Mouse (Mus musculus): ENCODE results near the gene Fap. TPM values are rescaled to one million over a fixed set of nuclear protein-coding genes. Genes with fewer than 3 reads are reported as not detected.

The Fap gene
- polyA plus RNA-seq (2016; fragmentation: Nextera tagmentation; extraction: Ambion mirVana) = 3.0 and 7.6 TPM in 2 replicates

GRCm38 (mm10) chr2:62573753-62574159 lies at the start of gene Fap:
Gene Fap, minus strand, starts transcription at chr2:62574075.
- Histone ChIP-seq H3K4me3 (peak within 1 kb of the TSS; percentile 43), H3K36me3 (replicated peaks) (no peaks in the 10 kb centered on the region), H3K9me3 (no peaks in the 10 kb centered on the region), H3K4me1 (peaks cover 22% of the 10 kb centered on the region), H3K27ac (replicated peaks) (peak within 1 kb of the TSS; percentile 80), H3K27me3 (replicated peaks; ENCODE audit: low read depth, poor library complexity, severe bottlenecking) (no peaks in the 10 kb centered on the region)
- WGBS = 50% methylated on average over 12 of the region's 12 CpGs
- DNase-seq (ENCODE audit: low spot score) = peak; percentile 58

- peaks cover 9% of the 10 kb centered on the region for H3K4me1 ChIP-seq
- H3K4me3 ChIP-seq = no peak overlapping the region
- no peak overlapping the region for H3K27ac ChIP-seq (replicated peaks)
- no peaks in the 10 kb centered on the region for H3K9me3 ChIP-seq
- H3K36me3 ChIP-seq (replicated peaks) = no peaks in the 10 kb centered on the region
- no peak for DNase-seq (ENCODE audit: low spot score)
- 81% methylated on average over 8 of the region's 8 CpGs for WGBS
- H3K27me3 ChIP-seq (replicated peaks; ENCODE audit: low read depth, poor library complexity, severe bottlenecking) = no peaks in the 10 kb centered on the region
These were observed 49.2 kb upstream of the Fap start for GRCm38 (mm10) chr2:62623024-62623441.

- H3K36me3 ChIP-seq (replicated peaks) = no peaks in the 10 kb centered on the region
- DNase-seq (ENCODE audit: low spot score) = no peak
- H3K27me3 ChIP-seq (replicated peaks; ENCODE audit: low read depth, poor library complexity, severe bottlenecking) = no peaks in the 10 kb centered on the region
- H3K9me3 ChIP-seq = no peaks in the 10 kb centered on the region
- peaks cover 9% of the 10 kb centered on the region for H3K4me1 ChIP-seq
- H3K4me3 ChIP-seq = no peak overlapping the region
- H3K27ac ChIP-seq (replicated peaks) = no peak overlapping the region
- WGBS = 67% methylated on average over 2 of the region's 2 CpGs
These were observed 45.8 kb upstream of the Fap start for GRCm38 (mm10) chr2:62619679-62620078.

GRCm38 (mm10) chr2:62618934-62619341 lies 45.1 kb upstream of the Fap start:
- 85% methylated on average over 7 of the region's 7 CpGs for WGBS
- no peaks in the 10 kb centered on the region for H3K36me3 ChIP-seq (replicated peaks)
- H3K4me3 ChIP-seq = no peak overlapping the region
- no peaks in the 10 kb centered on the region for H3K9me3 ChIP-seq
- DNase-seq (ENCODE audit: low spot score) = no peak
- H3K27me3 ChIP-seq (replicated peaks; ENCODE audit: low read depth, poor library complexity, severe bottlenecking) = no peaks in the 10 kb centered on the region
- peaks cover 7% of the 10 kb centered on the region for H3K4me1 ChIP-seq
- H3K27ac ChIP-seq (replicated peaks) = no peak overlapping the region

- H3K9me3 ChIP-seq = no peaks in the 10 kb centered on the region
- no peaks in the 10 kb centered on the region for H3K36me3 ChIP-seq (replicated peaks)
- no peak overlapping the region for H3K4me3 ChIP-seq
- no peak for DNase-seq (ENCODE audit: low spot score)
- no peaks in the 10 kb centered on the region for H3K4me1 ChIP-seq
- H3K27ac ChIP-seq (replicated peaks) = no peak overlapping the region
- H3K27me3 ChIP-seq (replicated peaks; ENCODE audit: low read depth, poor library complexity, severe bottlenecking) = no peaks in the 10 kb centered on the region
- 97% methylated on average over 4 of the region's 4 CpGs for whole genome bisulfite sequencing
These were observed 39.3 kb upstream of the Fap start for GRCm38 (mm10) chr2:62613133-62613532.

- Histone ChIP-seq H3K9me3 (no peaks in the 10 kb centered on the region), H3K36me3 (replicated peaks) (no peaks in the 10 kb centered on the region), H3K27ac (replicated peaks) (no peak overlapping the region), H3K4me1 (no peaks in the 10 kb centered on the region), H3K4me3 (no peak overlapping the region), H3K27me3 (replicated peaks; ENCODE audit: low read depth, poor library complexity, severe bottlenecking) (no peaks in the 10 kb centered on the region)
- WGBS = 95% methylated on average over 16 of the region's 16 CpGs
- no peak for DNase-seq (ENCODE audit: low spot score)
These were observed 32.3 kb upstream of the Fap start for GRCm38 (mm10) chr2:62606205-62606604.

- H3K27ac ChIP-seq (replicated peaks) = no peak overlapping the region
- no peaks in the 10 kb centered on the region for H3K36me3 ChIP-seq (replicated peaks)
- H3K4me3 ChIP-seq = no peak overlapping the region
- no peak for DNase-seq (ENCODE audit: low spot score)
- no peaks in the 10 kb centered on the region for H3K4me1 ChIP-seq
- no peaks in the 10 kb centered on the region for H3K27me3 ChIP-seq (replicated peaks; ENCODE audit: low read depth, poor library complexity, severe bottlenecking)
- 93% methylated on average over 5 of the region's 5 CpGs for WGBS
- H3K9me3 ChIP-seq = no peaks in the 10 kb centered on the region
These were observed 29.7 kb upstream of the Fap start for GRCm38 (mm10) chr2:62603530-62603929.

GRCm38 (mm10) chr2:62596586-62596985 lies 22.7 kb upstream of the Fap start:
- Histone ChIP-seq H3K4me3 (no peak overlapping the region), H3K4me1 (no peaks in the 10 kb centered on the region), H3K27me3 (replicated peaks; ENCODE audit: low read depth, poor library complexity, severe bottlenecking) (no peaks in the 10 kb centered on the region), H3K27ac (replicated peaks) (no peak overlapping the region), H3K9me3 (no peaks in the 10 kb centered on the region), H3K36me3 (replicated peaks) (no peaks in the 10 kb centered on the region)
- 92% methylated on average over 5 of the region's 5 CpGs for WGBS
- no peak for DNase-seq (ENCODE audit: low spot score)

GRCm38 (mm10) chr2:62594491-62594890 lies 20.6 kb upstream of the Fap start:
- no peak overlapping the region for H3K4me3 ChIP-seq
- H3K27me3 ChIP-seq (replicated peaks; ENCODE audit: low read depth, poor library complexity, severe bottlenecking) = no peaks in the 10 kb centered on the region
- WGBS = 92% methylated on average over 2 of the region's 2 CpGs
- H3K9me3 ChIP-seq = no peaks in the 10 kb centered on the region
- no peak for DNase-seq (ENCODE audit: low spot score)
- no peaks in the 10 kb centered on the region for H3K4me1 ChIP-seq
- H3K36me3 ChIP-seq (replicated peaks) = no peaks in the 10 kb centered on the region
- no peak overlapping the region for H3K27ac ChIP-seq (replicated peaks)

- Histone ChIP-seq H3K36me3 (replicated peaks) (no peaks in the 10 kb centered on the region), H3K27me3 (replicated peaks; ENCODE audit: low read depth, poor library complexity, severe bottlenecking) (no peaks in the 10 kb centered on the region), H3K4me1 (no peaks in the 10 kb centered on the region), H3K9me3 (no peaks in the 10 kb centered on the region), H3K4me3 (no peak overlapping the region), H3K27ac (replicated peaks) (no peak overlapping the region)
- WGBS = 82% methylated on average over 3 of the region's 3 CpGs
- no peak for DNase-seq (ENCODE audit: low spot score)
These were observed 17.7 kb upstream of the Fap start for GRCm38 (mm10) chr2:62591555-62591954.

GRCm38 (mm10) chr2:62589333-62589732 lies 15.5 kb upstream of the Fap start:
- Histone ChIP-seq H3K4me1 (no peaks in the 10 kb centered on the region), H3K36me3 (replicated peaks) (no peaks in the 10 kb centered on the region), H3K27me3 (replicated peaks; ENCODE audit: low read depth, poor library complexity, severe bottlenecking) (no peaks in the 10 kb centered on the region), H3K27ac (replicated peaks) (no peak overlapping the region), H3K9me3 (no peaks in the 10 kb centered on the region), H3K4me3 (no peak overlapping the region)
- WGBS = 75% methylated on average over 4 of the region's 4 CpGs
- no peak for DNase-seq (ENCODE audit: low spot score)

GRCm38 (mm10) chr2:62585769-62586168 lies 11.9 kb upstream of the Fap start:
- Histone ChIP-seq H3K27me3 (replicated peaks; ENCODE audit: low read depth, poor library complexity, severe bottlenecking) (no peaks in the 10 kb centered on the region), H3K27ac (replicated peaks) (no peak overlapping the region), H3K4me1 (no peaks in the 10 kb centered on the region), H3K36me3 (replicated peaks) (no peaks in the 10 kb centered on the region), H3K9me3 (no peaks in the 10 kb centered on the region), H3K4me3 (no peak overlapping the region)
- DNase-seq (ENCODE audit: low spot score) = no peak
- whole genome bisulfite sequencing = 89% methylated on average over 5 of the region's 5 CpGs

- DNase-seq (ENCODE audit: low spot score) = no peak
- Histone ChIP-seq H3K9me3 (no peaks in the 10 kb centered on the region), H3K4me3 (no peak overlapping the region), H3K27ac (replicated peaks) (no peak overlapping the region; the same call in 1 of the 2 replicates), H3K27me3 (replicated peaks; ENCODE audit: low read depth, poor library complexity, severe bottlenecking) (no peaks in the 10 kb centered on the region), H3K36me3 (replicated peaks) (no peaks in the 10 kb centered on the region), H3K4me1 (peaks cover 22% of the 10 kb centered on the region)
- WGBS = 68% methylated on average over 3 of the region's 3 CpGs
These were observed 1.1 kb upstream of the Fap start for GRCm38 (mm10) chr2:62574962-62575361.

- no peaks in the 10 kb centered on the region for H3K36me3 ChIP-seq (replicated peaks)
- peaks cover 22% of the 10 kb centered on the region for H3K4me1 ChIP-seq
- H3K27ac ChIP-seq (replicated peaks) = peak overlapping the region; percentile 66
- H3K9me3 ChIP-seq = no peaks in the 10 kb centered on the region
- DNase-seq (ENCODE audit: low spot score) = no peak
- H3K4me3 ChIP-seq = peak overlapping the region; percentile 43; the same call in 1 of the 2 replicates
- no peaks in the 10 kb centered on the region for H3K27me3 ChIP-seq (replicated peaks; ENCODE audit: low read depth, poor library complexity, severe bottlenecking)
- WGBS = 71% methylated on average over 7 of the region's 7 CpGs
These were observed 375 bp upstream of the Fap start for GRCm38 (mm10) chr2:62574250-62574649.
